Mouse (Mus musculus) kidney, adult 2 months (tissue): ENCODE data around the gene Fam160a2.

ENCODE experiments used
- CTCF ChIP-seq: fragments of 200-500 bp; conservative IDR thresholded peaks from 2 replicates; pipeline ENCODE4 v1.5.1; 2011; ENCODE audit warnings: low read depth, mild to moderate bottlenecking, control low read depth, low read length, moderate library complexity, mixed read lengths; ENCODE audit not compliant: insufficient read depth, insufficient read length
- POLR2A ChIP-seq: fragments of 200-500 bp; IDR thresholded peaks from one replicate; pipeline ENCODE4 v1.6.1; 2011; ENCODE audit warnings: low read depth, low read length, control low read depth

- TF ChIP-seq CTCF (no peak), POLR2A (no peak)
Measured at GRCm38 (mm10) chr7:105441426-105441825, 41.6 kb upstream of the Fam160a2 start.
